Mouse (Mus musculus) heart, postnatal 36 days (tissue): ENCODE results near the gene Rhbdd3. TPM values are rescaled to one million over a fixed set of nuclear protein-coding genes. Genes with fewer than 3 reads are reported as not detected.

ENCODE experiments used
- DNase-seq, 2 experiments: peaks; one replicate each; pipeline ENCODE4 v3.0.0; 2021 to 2022
- intact Hi-C: fragments of 180-260 bp; cut with DNase I; formaldehyde crosslinking; loops from one replicate; pipeline ENCODE4 v1.15.1; 2025
- total RNA-seq, 2 experiments: library from RNA; stranded (reverse); gene quantifications; 2 replicates each; pipeline ENCODE4 v1.2.3; 2021

Gene Rhbdd3
- total RNA-seq, 2 experiments from 2014 or later, result 21.0 to 28.1 TPM

DNA sequence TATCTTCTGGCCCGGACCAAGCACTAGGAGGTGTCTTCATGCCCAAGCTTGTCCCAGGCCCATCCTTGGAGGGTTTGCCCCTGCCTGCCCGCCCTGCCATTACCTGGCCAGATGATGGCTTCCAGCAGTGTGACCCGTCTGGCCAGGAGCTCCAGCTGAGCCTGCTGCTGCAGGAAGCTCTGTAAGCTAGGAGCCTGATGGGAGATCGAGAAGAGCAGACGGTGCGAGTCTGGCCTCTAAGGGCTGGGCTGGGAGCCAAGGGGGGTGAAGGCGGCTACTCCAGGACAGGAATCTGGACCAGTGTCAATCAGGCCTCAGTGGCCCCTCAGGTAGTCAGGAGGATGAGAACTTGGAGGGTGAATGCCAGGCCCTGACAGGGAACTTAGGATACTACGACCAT lies 10.7 kb downstream of the Rhbdd3 start:
- DNase-seq, result no peak
- intact Hi-C loops, result no loop called here

DNA sequence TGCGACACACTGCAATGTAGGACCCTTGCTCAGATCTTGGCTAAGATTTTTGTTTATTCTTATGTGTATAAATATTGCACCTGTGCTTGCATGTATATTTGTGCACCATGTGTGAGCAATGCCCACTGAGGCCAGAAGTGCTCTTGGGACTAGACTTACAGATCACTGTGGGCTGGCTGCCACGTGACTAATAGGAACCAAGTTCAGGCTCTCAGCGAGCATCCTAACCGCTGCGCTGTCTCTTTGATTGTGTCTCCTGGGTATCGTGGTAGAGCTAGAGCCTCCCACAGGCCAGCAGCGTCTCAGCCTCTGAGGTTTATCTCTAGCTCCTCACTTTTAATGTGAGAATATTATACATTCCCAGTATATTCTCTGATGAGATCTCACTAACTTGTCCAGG lies 14.9 kb downstream of the Rhbdd3 start:
- intact Hi-C loops, result loop anchor here (5.0 kb wide), 1 partner anchor 364 kb away; no protein-coding TSS in a partner anchor
- DNase-seq, result no peak

DNA sequence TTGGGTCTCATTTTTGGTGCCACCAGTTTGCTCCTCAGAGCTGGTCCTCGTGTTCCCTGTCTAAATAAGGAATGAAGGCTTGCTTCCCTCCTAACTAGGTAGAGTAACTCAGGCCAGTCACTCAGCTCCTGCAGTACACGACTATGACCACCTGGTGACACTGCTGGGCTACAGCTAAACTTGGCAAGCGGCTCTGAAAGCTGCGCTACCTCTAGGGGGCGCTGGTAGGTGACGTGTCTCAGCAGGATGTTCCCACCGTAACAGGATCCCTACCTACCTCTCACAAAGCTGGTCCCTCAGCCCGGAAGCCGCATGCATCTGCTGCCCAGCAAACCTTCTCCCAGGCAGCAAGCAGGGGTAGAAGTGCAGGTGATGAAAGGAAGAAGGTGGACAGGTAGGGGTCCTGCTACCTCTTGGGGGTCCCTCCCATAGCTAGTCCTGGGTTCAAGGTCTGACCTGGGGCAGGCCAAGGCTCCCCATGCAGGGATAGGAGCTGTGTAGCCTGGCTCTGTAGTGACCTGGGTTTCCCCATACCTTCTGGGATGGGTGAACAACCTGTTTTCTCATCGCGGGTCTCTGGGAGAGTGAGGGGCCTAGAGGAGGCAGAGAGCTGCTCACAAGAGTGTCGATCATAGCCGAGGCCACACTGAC lies 16.3 kb downstream of the Rhbdd3 start:
- peak; percentile 84 to 86 for DNase-seq
- intact Hi-C loops, result loop anchor here (5.0 kb wide), 2 partner anchors 67 to 362 kb away; no protein-coding TSS in a partner anchor

DNA sequence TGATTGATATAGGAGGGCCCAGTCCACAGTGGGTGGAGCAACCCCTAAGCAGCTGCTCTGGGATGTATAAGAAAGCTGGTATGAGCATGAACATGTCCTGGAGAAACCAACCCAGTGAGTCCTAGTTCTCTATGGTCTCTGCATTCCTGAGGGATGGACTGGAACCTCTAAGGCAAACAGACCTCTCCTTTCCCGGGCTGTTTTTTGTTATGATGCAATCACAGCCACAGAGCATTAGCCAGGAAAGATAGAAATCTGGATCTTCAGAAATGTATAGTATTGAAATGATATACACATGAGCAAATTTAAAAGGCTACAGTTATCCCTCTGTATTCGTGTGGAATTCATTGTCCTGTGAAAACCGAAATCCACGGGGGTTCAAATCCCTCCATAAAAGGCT lies 27.0 kb downstream of the Rhbdd3 start:
- intact Hi-C loops, result no loop called here
- DNase-seq, result no peak

DNA sequence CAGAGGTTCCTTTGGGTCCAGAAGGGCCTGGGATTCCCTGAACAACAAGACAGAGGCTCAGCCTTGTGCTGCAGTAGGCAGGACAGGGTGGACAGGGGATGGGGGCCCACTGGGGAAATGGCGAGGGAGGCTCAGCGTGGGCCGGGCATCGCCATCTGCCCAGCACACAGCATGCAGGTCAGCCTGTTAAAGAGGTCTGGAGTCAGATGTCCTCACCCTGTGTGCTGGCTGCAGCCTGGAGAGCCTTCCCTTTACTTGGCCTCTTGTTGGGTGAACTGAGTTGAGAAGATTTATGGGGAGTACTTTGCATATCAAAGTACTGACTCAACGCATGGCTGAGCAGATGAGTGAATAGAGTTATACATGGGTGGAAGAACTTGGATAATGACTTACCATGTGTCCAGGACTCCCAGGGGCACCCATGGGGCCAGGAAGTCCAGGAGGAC lies 30.3 kb downstream of the Rhbdd3 start:
- DNase-seq, result no peak
- intact Hi-C loops, result no loop called here

DNA sequence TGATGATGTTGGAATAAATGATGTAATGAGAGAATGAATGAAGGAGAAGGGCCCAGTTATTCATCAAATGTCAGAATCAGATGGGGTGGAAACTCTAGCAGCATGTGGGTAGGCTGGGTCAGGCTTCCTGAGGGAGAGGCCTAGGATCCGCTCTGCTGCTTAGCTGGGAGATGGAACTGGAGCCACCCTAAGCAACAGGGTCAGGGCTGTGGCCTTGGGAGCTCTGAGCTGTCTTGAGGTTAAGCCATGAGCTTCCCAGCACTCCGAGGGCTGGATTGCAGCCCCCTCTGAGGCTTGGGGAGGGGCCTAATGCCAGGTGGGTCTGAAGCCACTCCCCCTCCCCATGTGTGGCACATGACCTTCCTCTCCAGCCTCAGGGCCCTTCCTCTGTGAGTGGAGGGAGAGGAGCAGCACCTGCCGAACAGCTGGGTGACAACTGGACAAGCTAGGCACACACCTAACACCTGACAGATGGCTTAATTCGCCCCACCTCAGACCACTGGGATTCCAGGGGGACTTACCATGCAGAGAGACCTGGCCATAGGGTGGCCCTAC lies 31.5 kb downstream of the Rhbdd3 start:
- DNase-seq, result no peak
- intact Hi-C loops, result no loop called here

DNA sequence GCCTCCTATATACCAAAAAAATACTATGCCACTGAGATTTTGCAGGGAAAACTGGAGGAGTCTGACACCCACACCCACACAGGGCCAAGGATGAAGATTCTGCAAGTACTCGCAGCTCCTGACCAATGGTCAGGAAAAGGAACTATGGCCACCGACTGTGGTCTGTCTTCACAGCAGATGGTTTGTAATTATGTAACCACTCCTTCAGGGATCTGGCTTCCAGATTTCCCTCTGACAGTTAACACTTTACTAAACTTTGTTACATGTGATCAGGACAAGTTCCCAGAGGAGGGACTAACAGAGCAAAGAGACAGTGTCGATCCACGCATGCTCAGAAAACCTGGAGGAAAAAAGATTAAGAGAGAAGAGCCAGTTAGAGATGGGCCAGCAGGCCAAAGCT lies 34.0 kb downstream of the Rhbdd3 start:
- intact Hi-C loops, result no loop called here

DNA sequence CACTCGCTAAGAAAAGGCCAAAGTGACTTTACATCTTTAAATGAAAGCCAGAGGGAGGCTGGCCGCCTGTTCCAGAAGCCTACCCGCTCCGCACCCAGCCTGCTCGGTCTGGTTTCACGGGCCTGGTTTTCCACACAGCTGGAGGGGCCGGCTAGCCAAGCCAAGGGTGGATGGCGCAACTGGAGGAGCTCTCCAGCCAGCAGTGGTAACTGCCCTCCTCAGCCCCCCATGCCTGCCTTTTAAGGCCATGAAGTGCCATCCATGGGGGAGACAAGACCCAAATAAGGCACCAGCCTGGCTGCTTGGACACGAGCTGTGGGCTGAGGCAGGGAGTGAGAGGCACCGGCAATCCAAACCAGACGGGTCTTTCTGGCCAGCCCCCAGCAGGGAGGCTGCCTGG lies 37.2 kb downstream of the Rhbdd3 start:
- intact Hi-C loops, result no loop called here
- DNase-seq, result no peak

More for the DNA sequence above, 34.0 kb downstream of the Rhbdd3 start:
- DNase-seq, result no peak

DNA sequence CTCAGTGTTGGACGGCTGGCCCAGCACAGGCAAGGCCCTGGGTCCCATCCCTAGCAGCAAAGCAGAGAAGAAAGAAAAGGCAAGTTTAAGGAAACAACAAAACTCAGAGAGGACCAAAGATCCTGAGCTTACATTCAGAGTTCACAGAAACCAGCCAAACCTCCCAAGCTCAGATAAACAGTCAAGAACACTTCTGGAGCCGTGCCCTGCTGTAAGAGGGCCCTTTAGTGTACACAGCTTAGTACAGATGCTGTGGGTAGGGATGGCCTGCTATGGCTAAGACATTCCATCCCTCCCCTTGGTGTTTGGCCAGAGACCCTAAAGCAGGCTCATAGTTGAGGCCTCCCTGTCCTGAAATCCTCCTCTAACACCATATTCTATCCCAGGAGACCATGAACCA lies 39.9 kb downstream of the Rhbdd3 start:
- no peak for DNase-seq
- intact Hi-C loops, result no loop called here

DNA sequence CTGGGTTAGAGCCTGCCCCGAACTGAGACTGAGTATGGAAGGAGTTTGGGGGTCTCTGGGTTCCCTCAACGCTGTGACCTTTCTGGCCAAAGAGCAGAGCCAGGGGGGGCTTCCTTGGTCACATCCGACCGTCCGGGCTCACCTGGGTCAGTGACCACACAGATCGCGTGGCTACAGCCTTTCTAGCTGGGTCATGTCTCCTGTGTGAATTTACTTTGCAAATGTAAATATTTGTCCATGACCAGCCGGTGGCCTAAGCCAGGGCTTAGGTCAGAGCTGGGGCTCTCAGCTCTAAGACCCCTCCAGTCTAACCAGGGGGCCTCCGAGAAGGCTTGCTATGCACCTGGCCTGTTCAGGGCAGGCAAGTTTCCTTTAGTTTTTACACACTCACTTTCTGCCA lies 40.6 kb downstream of the Rhbdd3 start:
- DNase-seq, result no peak
- intact Hi-C loops, result no loop called here

DNA sequence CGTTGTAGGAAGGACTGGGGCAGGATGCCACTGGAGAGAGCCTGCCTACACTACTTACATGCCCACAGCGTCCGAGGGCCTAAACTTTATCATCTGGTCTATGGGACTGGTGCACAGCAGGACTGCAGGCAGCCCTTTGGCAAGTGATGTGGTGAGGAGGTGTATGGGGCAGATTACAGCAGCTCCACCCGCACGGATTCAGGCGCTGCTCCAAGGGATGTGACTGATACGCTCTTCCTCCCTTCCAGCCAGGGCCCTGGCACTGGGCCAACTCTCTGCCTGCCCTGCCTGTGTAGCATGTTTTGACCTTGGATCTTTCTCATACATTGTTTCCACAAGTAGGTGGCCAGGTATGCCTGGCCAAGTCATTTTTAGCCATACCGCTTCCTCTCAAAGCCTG lies 41.9 kb downstream of the Rhbdd3 start:
- DNase-seq, result peak; percentile 70 to 74
- intact Hi-C loops, result no loop called here

DNA sequence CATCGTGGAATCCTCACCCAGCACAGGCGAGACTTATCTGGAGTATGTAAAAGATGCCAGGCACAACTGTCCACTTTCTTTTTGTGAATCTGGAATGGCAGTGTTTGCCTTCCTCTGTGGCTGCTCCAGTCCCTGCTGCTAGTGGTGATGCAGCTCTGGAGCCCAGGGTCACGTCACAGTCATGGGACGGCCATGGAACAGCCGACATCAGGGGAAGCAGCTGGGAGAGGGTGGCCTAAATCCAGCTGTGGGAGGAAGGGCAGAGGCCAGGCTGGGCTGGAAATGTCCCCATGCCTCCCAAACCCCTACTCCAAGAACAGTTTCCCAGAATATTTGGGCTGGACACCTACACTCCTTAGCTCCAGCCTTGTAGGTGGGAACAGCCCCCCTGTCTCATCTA lies 42.5 kb downstream of the Rhbdd3 start:
- DNase-seq, result no peak
- intact Hi-C loops, result no loop called here

DNA sequence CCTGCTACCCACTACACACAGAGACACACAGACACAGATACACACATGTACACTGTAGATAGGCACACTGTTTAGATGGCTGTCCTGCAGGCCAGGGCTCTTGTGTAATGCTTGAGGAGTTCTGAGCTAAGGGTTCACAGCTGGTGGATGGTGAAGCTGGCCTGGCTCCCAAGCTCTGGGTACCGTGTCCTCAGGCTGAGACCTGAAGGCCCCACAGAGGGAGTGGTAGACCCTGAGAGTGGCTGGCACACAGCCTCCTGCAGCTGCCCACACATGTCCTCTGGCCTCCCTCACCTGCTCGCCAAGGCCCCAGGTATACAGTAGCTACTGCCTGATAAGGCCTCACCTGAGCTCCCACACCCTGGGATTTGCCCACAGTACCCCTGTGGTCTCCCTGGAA lies 43.2 kb downstream of the Rhbdd3 start:
- intact Hi-C loops, result no loop called here

DNA sequence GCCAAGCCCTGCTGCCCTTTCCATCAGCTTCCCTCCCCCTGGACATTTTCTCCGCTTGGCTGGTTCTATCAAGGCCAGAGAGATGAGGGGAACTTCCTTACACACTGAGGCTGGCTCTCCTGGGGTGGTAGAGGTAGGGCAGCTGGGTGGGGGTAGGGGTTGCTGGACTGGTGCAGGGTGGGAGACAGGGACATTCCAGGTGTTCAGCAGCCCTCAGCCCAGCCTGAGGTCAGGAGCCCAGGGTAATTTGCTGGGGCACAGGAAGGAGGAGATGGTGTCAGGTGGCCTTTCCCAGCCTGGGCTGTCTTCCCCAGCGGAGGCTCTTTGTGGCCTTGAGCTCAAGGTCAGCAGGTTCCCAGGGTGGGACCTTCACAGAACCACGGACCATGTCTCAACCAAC lies 46.9 kb downstream of the Rhbdd3 start:
- DNase-seq, result no peak
- intact Hi-C loops, result no loop called here

More for the DNA sequence above, 43.2 kb downstream of the Rhbdd3 start:
- DNase-seq, result no peak

DNA sequence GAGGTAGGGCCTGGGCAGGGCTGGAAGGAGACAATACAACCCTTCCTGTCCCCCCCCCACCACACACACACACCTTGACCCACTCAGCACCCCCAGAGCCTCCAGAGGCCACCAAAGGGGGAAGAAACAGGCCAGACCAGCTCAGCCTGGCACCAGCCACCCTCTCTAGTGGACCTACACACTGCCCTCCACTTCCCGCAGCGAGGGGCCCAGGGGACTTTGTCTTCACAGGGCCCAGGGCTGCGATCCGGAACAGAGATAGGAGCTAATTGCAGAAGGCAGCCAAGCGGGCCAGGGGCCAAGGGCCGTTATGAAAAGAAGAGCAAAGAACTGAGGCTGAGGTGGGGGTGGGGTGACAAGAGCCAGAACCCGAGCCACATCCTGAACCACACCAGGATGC lies 50.5 kb downstream of the Rhbdd3 start:
- intact Hi-C loops, result no loop called here

DNA sequence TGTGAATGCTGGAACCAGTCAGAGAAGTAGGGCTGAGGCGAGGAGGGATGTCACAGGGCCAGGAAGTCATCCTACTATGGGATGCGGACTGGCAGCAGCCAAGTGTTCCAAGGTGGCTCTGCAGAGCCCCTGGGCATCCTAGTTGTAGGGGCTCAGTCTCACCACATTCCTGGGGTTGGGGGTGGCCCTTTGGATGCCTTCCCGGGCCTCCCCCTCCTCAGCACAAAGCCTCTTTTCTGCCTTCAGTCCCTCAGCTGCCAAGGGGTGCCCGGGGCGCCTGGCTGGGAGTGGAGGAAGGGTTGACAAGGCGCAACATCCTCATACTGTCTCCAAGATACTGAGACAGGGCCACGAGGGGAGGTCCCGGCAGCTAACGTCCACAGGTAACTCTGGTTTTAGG lies 51.2 kb downstream of the Rhbdd3 start:
- intact Hi-C loops, result no loop called here
- DNase-seq, result no peak

More for the DNA sequence above, 50.5 kb downstream of the Rhbdd3 start:
- DNase-seq, result no peak

DNA sequence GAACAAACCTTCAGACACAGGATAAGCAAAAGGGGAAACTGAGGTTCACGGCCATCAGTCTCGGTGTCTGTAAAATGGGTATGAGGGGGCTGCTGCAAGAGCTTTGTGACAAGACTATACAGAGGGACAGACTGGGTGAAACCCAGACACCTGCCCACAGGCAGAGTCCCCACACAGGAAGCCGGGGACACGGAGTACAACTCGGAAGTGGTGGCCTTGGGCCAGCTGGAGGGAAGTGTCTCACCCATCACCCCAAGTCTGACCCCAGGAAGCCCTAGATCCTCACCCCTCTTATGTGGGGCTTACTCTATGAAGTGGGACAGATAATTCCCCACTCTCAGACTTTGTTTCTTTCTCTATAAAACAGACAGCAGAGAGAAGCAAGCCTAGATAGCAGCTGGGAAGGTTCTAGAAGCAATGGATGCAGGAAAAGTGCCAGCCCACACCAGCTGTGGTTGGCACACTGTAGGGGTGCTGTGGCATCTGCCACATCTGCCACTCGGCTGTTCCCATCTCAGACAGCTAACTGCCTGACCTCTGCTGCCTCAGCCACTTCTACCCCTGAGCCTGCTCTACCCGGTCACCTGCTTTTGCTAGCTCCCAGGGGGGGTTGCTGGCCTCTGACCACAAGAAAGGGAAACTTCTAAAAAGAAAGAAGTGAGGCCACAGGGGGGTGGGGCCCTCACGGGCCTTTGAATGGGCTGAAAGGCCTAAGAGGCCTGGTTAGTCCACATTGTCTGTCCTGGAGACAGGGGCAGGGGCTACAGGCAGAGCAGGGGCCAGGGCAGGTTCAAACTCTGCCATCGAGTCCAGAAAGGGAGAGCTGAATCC lies 51.9 kb downstream of the Rhbdd3 start:
- intact Hi-C loops, result no loop called here
- no peak for DNase-seq

DNA sequence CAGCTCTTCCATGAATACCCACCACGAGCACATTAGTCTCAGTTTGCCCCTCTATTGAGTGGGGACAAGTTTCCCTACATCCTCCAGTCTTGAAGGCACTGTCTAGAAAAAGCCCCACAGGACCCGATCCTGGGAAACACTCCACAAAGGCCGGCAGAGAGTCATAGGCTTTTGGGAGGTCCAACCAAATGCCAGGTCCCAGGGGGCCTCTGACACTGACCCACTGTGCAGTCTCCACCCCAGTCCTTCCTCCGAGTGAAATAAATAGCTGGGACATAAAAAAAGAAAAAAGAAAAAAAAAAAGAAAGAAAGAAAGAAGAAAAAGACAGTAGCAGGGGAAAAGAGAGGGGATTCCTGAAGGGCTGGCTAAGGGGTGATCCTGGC lies 52.5 kb downstream of the Rhbdd3 start:
- intact Hi-C loops, result no loop called here
- no peak for DNase-seq

DNA sequence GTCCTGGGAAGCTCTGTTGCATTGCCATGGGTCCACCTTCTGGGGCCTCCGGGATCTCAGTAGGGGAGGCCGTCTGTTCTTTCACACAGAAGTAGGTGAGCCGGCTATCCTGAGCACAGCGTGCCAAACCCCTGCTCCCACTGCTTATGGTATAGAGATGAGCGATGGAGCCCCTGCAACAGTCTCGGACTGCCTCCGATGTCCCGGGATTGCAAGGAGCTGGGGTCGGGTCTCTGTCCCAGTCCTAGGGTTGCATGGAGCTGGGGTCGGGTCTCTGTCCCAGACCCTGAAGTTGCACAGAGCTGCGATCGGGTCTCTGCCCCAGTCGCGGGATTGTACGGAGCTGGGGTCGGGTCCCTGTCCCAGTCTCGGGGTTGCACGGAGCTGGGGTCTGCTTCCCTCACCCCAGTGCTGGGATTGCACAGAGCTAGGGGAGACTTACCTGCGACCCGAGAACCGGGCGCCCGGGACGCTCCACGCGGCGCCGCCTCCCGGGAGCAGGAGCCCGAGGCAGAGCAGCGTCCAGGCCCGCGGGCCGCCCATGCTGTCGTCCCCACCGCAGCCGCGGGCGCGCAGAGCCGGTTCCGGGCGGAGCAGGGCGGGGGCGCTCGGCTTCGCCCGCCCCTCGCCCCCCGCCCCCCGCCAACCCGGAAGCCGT lies 53.1 kb downstream of the Rhbdd3 start, which contains the start of gene Emid1:
TSS of gene Emid1 (minus strand) at position 578 of the 658 bp plus-strand sequence.
- intact Hi-C loops, result no loop called here
- peak in 1 of 2 experiments; percentile 29 for DNase-seq

DNA sequence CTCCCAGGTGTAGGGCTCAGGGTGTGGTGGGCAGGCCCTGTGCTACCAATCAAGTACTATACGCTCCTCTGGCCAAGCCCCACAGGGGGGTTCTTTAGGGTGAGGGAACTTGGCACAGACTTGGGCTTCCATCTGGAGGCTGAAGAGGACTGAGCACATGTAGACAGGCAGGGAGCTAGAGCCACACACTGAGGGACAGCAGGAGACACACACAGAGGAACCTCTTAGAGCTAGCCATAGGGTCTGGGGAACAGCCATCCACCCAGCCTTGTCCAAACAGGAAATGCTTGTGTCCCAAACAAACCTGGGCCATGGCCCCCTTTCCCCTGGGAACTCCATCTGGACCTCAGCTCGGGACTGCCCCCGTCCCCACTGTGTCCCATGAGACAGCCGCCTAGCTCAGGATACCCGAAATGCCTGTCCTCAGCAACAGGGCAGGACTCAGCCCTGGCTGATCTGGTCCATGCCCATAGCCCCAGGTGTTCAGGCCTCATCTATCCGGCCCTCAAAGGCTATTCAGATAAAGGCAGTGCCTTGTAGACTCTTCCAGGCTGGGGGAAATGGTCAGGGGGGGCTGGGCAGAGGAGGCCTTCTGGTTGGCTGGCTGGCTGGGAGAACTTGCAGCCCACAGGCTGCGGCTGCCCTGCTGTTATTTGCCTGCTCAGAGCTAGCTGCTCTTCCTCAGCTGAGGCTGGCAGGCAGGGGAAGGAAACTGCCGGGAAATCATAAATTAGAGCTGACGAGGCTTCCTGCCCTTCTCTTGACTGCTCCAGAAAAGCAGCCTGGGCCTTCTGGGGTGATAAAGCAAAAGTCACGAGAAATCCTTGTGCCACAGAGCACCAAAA lies 56.5 kb downstream of the Rhbdd3 start:
- intact Hi-C loops, result no loop called here
- peak; percentile 20 to 41 for DNase-seq
